Mouse (Mus musculus) midbrain, embryonic 12.5 days (tissue): ENCODE data around the gene Hist1h2ap. TPM values are rescaled to one million over a fixed set of nuclear protein-coding genes. Genes with fewer than 3 reads are reported as not detected.

ENCODE experiments used
- microRNA-seq: library from miRNA; unstranded; fragments of <30 nt; microRNA quantifications from one replicate; pipeline ENCODE4, GENCODE M21; 2017
- polyA plus RNA-seq: library from polyadenylated mRNA; unstranded; fragments of >200 nt; fragmentation: Nextera tagmentation; extraction: Ambion mirVana; gene quantifications from 2 replicates; pipeline ENCODE4 v1.2.1, GENCODE M21; 2016

The Hist1h2ap gene
- polyA plus RNA-seq, 1 experiment from 2014 or later = 5,103 TPM

Small RNA genes lying within 50 kb of the gene (microRNA-seq; reads per million reads assigned to microRNA genes)
- gene Gm19658 (not detected), gene Gm44346 (not detected), gene Gm44466 (not detected)

Other genes starting within 250 kb of the Hist1h2ap start
- not detected in 2 replicates for gene Olfr1362, start 219.5 kb downstream of the Hist1h2ap start, polyA plus RNA-seq
- not detected in 2 replicates for gene Olfr11, start 191.0 kb downstream of the Hist1h2ap start, polyA plus RNA-seq
- gene Olfr1361, start 170.1 kb downstream of the Hist1h2ap start, polyA plus RNA-seq = not detected in 2 replicates
- not detected in 2 replicates for gene Olfr1360, start 156.1 kb downstream of the Hist1h2ap start, polyA plus RNA-seq
- gene Olfr1359, start 135.4 kb downstream of the Hist1h2ap start, polyA plus RNA-seq = not detected in 2 replicates
- gene Hist1h2bl, start 117.4 kb downstream of the Hist1h2ap start, polyA plus RNA-seq = 2.2 and 3.1 TPM in 2 replicates
- 21.4 and 30.7 TPM in 2 replicates for gene Hist1h2ai, start 117.1 kb downstream of the Hist1h2ap start, polyA plus RNA-seq
- 6.0 and 10.1 TPM in 2 replicates for gene Hist1h3h, start 115.8 kb downstream of the Hist1h2ap start, polyA plus RNA-seq
- gene Hist1h2bm, start 111.5 kb downstream of the Hist1h2ap start, polyA plus RNA-seq = 5.8 TPM in 2 replicates
- 0.97 and 1.4 TPM in 2 replicates for gene Hist1h4j, start 98.4 kb downstream of the Hist1h2ap start, polyA plus RNA-seq
- 2.9 and 3.5 TPM in 2 replicates for gene Hist1h4k, start 83.0 kb downstream of the Hist1h2ap start, polyA plus RNA-seq
- gene Hist1h2ak, start 79.7 kb downstream of the Hist1h2ap start, polyA plus RNA-seq = 26.9 and 43.2 TPM in 2 replicates
- 3.9 and 6.3 TPM in 2 replicates for gene Hist1h2bn, start 79.4 kb downstream of the Hist1h2ap start, polyA plus RNA-seq
- 30.4 and 37.6 TPM in 2 replicates for gene Hist1h1b, start 52.9 kb downstream of the Hist1h2ap start, polyA plus RNA-seq
- 155 and 164 TPM in 2 replicates for gene Hist1h3i, start 50.1 kb downstream of the Hist1h2ap start, polyA plus RNA-seq
- 6.1 and 12.2 TPM in 2 replicates for gene Hist1h2an, start 46.3 kb downstream of the Hist1h2ap start, polyA plus RNA-seq
- 1.9 and 2.4 TPM in 2 replicates for gene Hist1h2bp, start 46.0 kb downstream of the Hist1h2ap start, polyA plus RNA-seq
- 18.5 and 23.3 TPM in 2 replicates for gene Hist1h2bq, start 23.3 kb downstream of the Hist1h2ap start, polyA plus RNA-seq
- gene Hist1h2ao, start 23.0 kb downstream of the Hist1h2ap start, polyA plus RNA-seq = not detected in 2 replicates
- not detected in 2 replicates for gene Hist1h4m, start 21.8 kb downstream of the Hist1h2ap start, polyA plus RNA-seq
- gene Hist1h4n, start 1.3 kb downstream of the Hist1h2ap start, polyA plus RNA-seq = 11.5 and 17.5 TPM in 2 replicates
- 17.6 and 23.0 TPM in 2 replicates for gene Hist1h2br, start 236 bp upstream of the Hist1h2ap start, polyA plus RNA-seq
- gene Zfp184, start 111.6 kb upstream of the Hist1h2ap start, polyA plus RNA-seq = 22.3 and 24.2 TPM in 2 replicates
- gene Pom121l2, start 147.7 kb upstream of the Hist1h2ap start, polyA plus RNA-seq = not detected in 2 replicates
- gene Prss16, start 176.2 kb upstream of the Hist1h2ap start, polyA plus RNA-seq = 0.30 TPM in 1 of 2 replicates, not detected in the other
- 10.1 and 11.3 TPM in 2 replicates for gene Hist1h2ah, start 202.1 kb upstream of the Hist1h2ap start, polyA plus RNA-seq
- gene Hist1h2bk, start 202.4 kb upstream of the Hist1h2ap start, polyA plus RNA-seq = 7.2 and 8.1 TPM in 2 replicates
- 34.4 and 38.6 TPM in 2 replicates for gene Hist1h4i, start 207.9 kb upstream of the Hist1h2ap start, polyA plus RNA-seq
- gene Hist1h2ag, start 209.4 kb upstream of the Hist1h2ap start, polyA plus RNA-seq = 62.2 and 69.7 TPM in 2 replicates
- gene Hist1h2bj, start 209.7 kb upstream of the Hist1h2ap start, polyA plus RNA-seq = 13.1 and 15.4 TPM in 2 replicates